Mouse (Mus musculus): ENCODE measurements at regions not wholly inside any gene's neighbourhood (a gene's known extent, or its start where the extent isn't known, plus 50 kb on each side); places are given as distances from the start of the nearest gene placed in this dataset.

- no peak overlapping the region for H3K4me3 ChIP-seq
- no peak overlapping the region for H3K9ac ChIP-seq
- H3K36me3 ChIP-seq = no peaks in the 10 kb centered on the region
- ATAC-seq (ENCODE audit: borderline replicate concordance, extremely low read depth, low FRiP score, low TSS enrichment) = no peak
- WGBS = 11% methylated on average over 5 of the region's 5 CpGs
- H3K9me3 ChIP-seq = no peaks in the 10 kb centered on the region
- H3K4me1 ChIP-seq = peaks cover 9% of the 10 kb centered on the region; the same call in 1 of the 2 replicates
- H3K4me2 ChIP-seq = no peak overlapping the region
- H3K27me3 ChIP-seq = peaks cover 24% of the 10 kb centered on the region
- H3K27ac ChIP-seq = no peak overlapping the region
Measured at GRCm38 (mm10) chr11:57933065-57933464, 75.8 kb upstream of the Larp1 start.

- no peak overlapping the region for H3K4me3 ChIP-seq
- peaks cover 8% of the 10 kb centered on the region; the same call in 1 of the 2 replicates for H3K4me1 ChIP-seq
- peaks cover 24% of the 10 kb centered on the region for H3K27me3 ChIP-seq
- H3K4me2 ChIP-seq = peak overlapping the region; percentile 35
- H3K9me3 ChIP-seq = no peaks in the 10 kb centered on the region
- H3K27ac ChIP-seq = no peak overlapping the region
- H3K36me3 ChIP-seq = no peaks in the 10 kb centered on the region
- no peak overlapping the region for H3K9ac ChIP-seq
- ATAC-seq (ENCODE audit: borderline replicate concordance, extremely low read depth, low FRiP score, low TSS enrichment) = peak; percentile 53; the same call in 1 of the 2 replicates
- 3% methylated on average over 18 of the region's 18 CpGs for WGBS
Measured at GRCm38 (mm10) chr11:57929506-57929905, 79.4 kb upstream of the Larp1 start.

DNA sequence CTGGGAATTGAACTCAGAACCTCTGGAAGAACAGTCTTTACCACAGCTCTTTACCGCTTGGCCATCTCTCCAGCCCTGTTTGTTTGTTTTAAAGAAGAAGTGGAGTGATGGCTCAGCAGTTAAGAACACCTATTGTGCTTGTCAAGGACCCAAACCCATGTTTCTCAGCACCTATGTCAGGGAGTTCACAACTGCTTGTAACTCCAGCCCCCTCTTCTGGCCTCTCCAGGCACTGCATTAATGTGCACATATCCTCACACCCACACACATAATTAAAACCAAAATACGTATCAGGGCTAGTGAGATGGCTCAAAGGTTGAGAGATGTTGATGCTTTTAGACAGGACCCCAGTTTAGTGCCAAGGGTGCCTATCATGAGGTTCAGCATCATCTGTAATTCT is 87.6 kb upstream of the Hand1 start:
- Histone ChIP-seq H3K27me3 (no peaks in the 10 kb centered on the region), H3K36me3 (no peaks in the 10 kb centered on the region), H3K4me1 (peaks cover 6% of the 10 kb centered on the region), H3K9ac (no peak overlapping the region), H3K4me3 (no peak overlapping the region), H3K4me2 (no peak overlapping the region), H3K9me3 (no peaks in the 10 kb centered on the region), H3K27ac (no peak overlapping the region)
- 79% methylated on average over 2 of the region's 2 CpGs for WGBS
- ATAC-seq (ENCODE audit: borderline replicate concordance, extremely low read depth, low FRiP score, low TSS enrichment) = no peak

- Histone ChIP-seq H3K4me2 (no peak overlapping the region), H3K36me3 (no peaks in the 10 kb centered on the region), H3K4me1 (peaks cover 6% of the 10 kb centered on the region), H3K9me3 (no peaks in the 10 kb centered on the region), H3K9ac (no peak overlapping the region), H3K27me3 (no peaks in the 10 kb centered on the region), H3K27ac (no peak overlapping the region), H3K4me3 (no peak overlapping the region)
- ATAC-seq (ENCODE audit: borderline replicate concordance, extremely low read depth, low FRiP score, low TSS enrichment) = no peak
- 82% methylated on average over 18 of the region's 18 CpGs for WGBS
Measured at GRCm38 (mm10) chr11:57918447-57919059, 85.9 kb upstream of the Hand1 start.

- Histone ChIP-seq H3K9me3 (no peaks in the 10 kb centered on the region), H3K36me3 (no peaks in the 10 kb centered on the region), H3K4me3 (no peak overlapping the region), H3K27ac (no peak overlapping the region), H3K27me3 (no peaks in the 10 kb centered on the region), H3K4me2 (no peak overlapping the region), H3K9ac (no peak overlapping the region), H3K4me1 (peaks cover 6% of the 10 kb centered on the region)
- 55% methylated on average over 5 of the region's 5 CpGs for WGBS
- no peak for ATAC-seq (ENCODE audit: borderline replicate concordance, extremely low read depth, low FRiP score, low TSS enrichment)
Measured at GRCm38 (mm10) chr11:57917974-57918373, 85.4 kb upstream of the Hand1 start.

- H3K27me3 ChIP-seq = no peaks in the 10 kb centered on the region
- no peaks in the 10 kb centered on the region for H3K9me3 ChIP-seq
- H3K4me3 ChIP-seq = no peak overlapping the region
- ATAC-seq (ENCODE audit: borderline replicate concordance, extremely low read depth, low FRiP score, low TSS enrichment) = 0 out of 2 replicates have a peak, but pooled peaks have one; percentile 11
- H3K4me1 ChIP-seq = peaks cover 6% of the 10 kb centered on the region
- no peak overlapping the region for H3K27ac ChIP-seq
- no peaks in the 10 kb centered on the region for H3K36me3 ChIP-seq
- 8% methylated on average over 6 of the region's 6 CpGs for WGBS
- H3K9ac ChIP-seq = no peak overlapping the region
- no peak overlapping the region for H3K4me2 ChIP-seq
Measured at GRCm38 (mm10) chr11:57916016-57916415, 83.4 kb upstream of the Hand1 start.

- no peak for ATAC-seq (ENCODE audit: borderline replicate concordance, extremely low read depth, low FRiP score, low TSS enrichment)
- H3K4me3 ChIP-seq = no peak overlapping the region
- no peak overlapping the region for H3K9ac ChIP-seq
- H3K36me3 ChIP-seq = no peaks in the 10 kb centered on the region
- no peak overlapping the region for H3K4me2 ChIP-seq
- H3K27ac ChIP-seq = no peak overlapping the region
- 48% methylated on average over 3 of the region's 3 CpGs for WGBS
- H3K9me3 ChIP-seq = no peaks in the 10 kb centered on the region
- peaks cover 6% of the 10 kb centered on the region for H3K4me1 ChIP-seq
- H3K27me3 ChIP-seq = no peaks in the 10 kb centered on the region
Measured at GRCm38 (mm10) chr11:57913801-57914560, 81.4 kb upstream of the Hand1 start.

GRCm38 (mm10) chr11:57913020-57913699 is 80.5 kb upstream of the Hand1 start:
- peaks cover 6% of the 10 kb centered on the region for H3K4me1 ChIP-seq
- ATAC-seq (ENCODE audit: borderline replicate concordance, extremely low read depth, low FRiP score, low TSS enrichment) = no peak
- H3K4me3 ChIP-seq = no peak overlapping the region
- no peaks in the 10 kb centered on the region for H3K27me3 ChIP-seq
- H3K9ac ChIP-seq = no peak overlapping the region
- H3K36me3 ChIP-seq = no peaks in the 10 kb centered on the region
- no peak overlapping the region for H3K4me2 ChIP-seq
- WGBS = 35% methylated on average over 14 of the region's 14 CpGs
- no peak overlapping the region for H3K27ac ChIP-seq
- no peaks in the 10 kb centered on the region for H3K9me3 ChIP-seq

DNA sequence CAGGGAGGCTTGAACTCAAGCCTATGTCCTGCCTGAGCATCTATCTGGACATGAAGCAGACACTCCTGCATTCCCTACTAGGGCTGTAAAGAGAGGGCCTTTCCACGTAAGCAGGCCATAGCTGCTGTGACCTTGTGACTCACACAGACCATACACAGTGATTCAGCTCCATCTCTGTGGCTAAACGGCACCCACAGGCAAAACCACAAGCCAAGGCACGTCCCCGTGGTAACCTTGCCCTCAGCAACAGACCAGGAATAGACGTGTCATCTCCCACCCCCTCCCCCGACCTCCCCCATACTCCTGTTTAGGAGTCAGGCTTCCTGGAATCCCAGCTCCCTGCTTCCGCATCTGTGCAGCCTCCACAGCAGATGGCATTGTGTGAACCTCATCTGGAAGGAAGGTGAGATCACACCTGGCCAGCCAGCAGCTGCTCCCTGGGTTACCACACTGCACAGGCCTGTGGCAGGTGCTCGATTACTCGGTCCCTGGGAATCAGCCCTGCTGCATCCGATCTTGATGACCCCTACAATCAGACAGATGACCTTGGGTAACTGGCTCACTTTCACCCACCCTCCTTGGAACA is 79.2 kb upstream of the Hand1 start:
- Histone ChIP-seq H3K4me3 (no peak overlapping the region), H3K9me3 (no peaks in the 10 kb centered on the region), H3K36me3 (no peaks in the 10 kb centered on the region), H3K27ac (no peak overlapping the region), H3K4me1 (peaks cover 6% of the 10 kb centered on the region), H3K4me2 (no peak overlapping the region), H3K9ac (no peak overlapping the region), H3K27me3 (no peaks in the 10 kb centered on the region)
- ATAC-seq (ENCODE audit: borderline replicate concordance, extremely low read depth, low FRiP score, low TSS enrichment) = no peak
- WGBS = 33% methylated on average over 10 of the region's 10 CpGs

- no peak overlapping the region for H3K4me3 ChIP-seq
- no peaks in the 10 kb centered on the region for H3K9me3 ChIP-seq
- no peaks in the 10 kb centered on the region for H3K36me3 ChIP-seq
- no peaks in the 10 kb centered on the region for H3K4me1 ChIP-seq
- no peaks in the 10 kb centered on the region for H3K27me3 ChIP-seq
- no peak overlapping the region for H3K9ac ChIP-seq
- WGBS = 5% methylated on average over 9 of the region's 9 CpGs
- ATAC-seq (ENCODE audit: borderline replicate concordance, extremely low read depth, low FRiP score, low TSS enrichment) = no peak
- H3K27ac ChIP-seq = no peak overlapping the region
- no peak overlapping the region for H3K4me2 ChIP-seq
Measured at GRCm38 (mm10) chr11:57904216-57904615, 71.6 kb upstream of the Hand1 start.

DNA sequence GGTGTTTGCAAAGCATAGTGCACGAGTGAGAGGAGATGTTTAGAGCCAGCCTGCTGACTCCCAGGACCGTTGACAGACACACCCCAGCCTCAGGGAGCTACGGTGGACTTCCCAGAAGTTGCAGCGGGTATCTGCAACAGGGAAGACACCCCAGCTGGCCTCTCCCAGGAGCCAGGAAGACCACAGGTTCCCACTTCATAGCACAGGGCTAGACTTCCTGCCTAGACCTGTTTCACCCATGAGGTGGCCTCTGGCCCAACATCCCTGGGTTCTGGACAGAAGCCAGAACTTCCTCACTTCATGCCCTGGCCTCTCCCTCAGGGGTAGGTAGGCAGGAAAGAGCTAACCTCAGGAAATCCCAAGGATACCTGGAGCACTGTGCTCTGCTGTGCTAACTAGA is 66.7 kb upstream of the Hand1 start:
- Histone ChIP-seq H3K4me1 (no peaks in the 10 kb centered on the region), H3K27ac (no peak overlapping the region), H3K4me3 (no peak overlapping the region), H3K9me3 (no peaks in the 10 kb centered on the region), H3K27me3 (no peaks in the 10 kb centered on the region), H3K4me2 (no peak overlapping the region), H3K9ac (no peak overlapping the region), H3K36me3 (no peaks in the 10 kb centered on the region)
- 34% methylated on average over 4 of the region's 4 CpGs for WGBS
- ATAC-seq (ENCODE audit: borderline replicate concordance, extremely low read depth, low FRiP score, low TSS enrichment) = no peak

DNA sequence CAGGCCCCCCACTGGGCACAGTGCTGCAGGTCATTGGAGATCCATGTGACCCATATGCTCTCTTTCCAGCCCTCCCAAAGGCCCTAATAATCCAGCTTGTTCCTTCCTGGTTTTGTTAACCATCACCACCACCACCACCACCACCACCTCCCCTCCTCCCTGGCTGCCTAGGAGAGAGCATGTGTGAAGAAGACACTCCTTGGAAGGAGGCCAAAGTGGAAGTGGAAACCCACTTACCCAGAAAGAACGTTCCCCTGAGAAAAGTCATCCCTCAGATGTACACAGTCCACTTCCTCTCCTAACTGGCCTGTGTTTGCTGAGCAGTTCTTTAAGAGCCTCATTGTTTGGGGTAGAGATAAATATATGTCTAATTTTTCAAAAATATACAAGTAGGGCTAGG is 62.9 kb upstream of the Hand1 start:
- no peak overlapping the region for H3K27ac ChIP-seq
- H3K27me3 ChIP-seq = no peaks in the 10 kb centered on the region
- H3K4me1 ChIP-seq = no peaks in the 10 kb centered on the region
- no peak overlapping the region for H3K4me2 ChIP-seq
- no peak overlapping the region for H3K9ac ChIP-seq
- 4% methylated on average over 1 of the region's 1 CpGs for WGBS
- ATAC-seq (ENCODE audit: borderline replicate concordance, extremely low read depth, low FRiP score, low TSS enrichment) = no peak
- H3K9me3 ChIP-seq = no peaks in the 10 kb centered on the region
- H3K36me3 ChIP-seq = no peaks in the 10 kb centered on the region
- H3K4me3 ChIP-seq = no peak overlapping the region
